28 mouse cellular contexts compared by ENCODE assay signal in the genomic region with DNA sequence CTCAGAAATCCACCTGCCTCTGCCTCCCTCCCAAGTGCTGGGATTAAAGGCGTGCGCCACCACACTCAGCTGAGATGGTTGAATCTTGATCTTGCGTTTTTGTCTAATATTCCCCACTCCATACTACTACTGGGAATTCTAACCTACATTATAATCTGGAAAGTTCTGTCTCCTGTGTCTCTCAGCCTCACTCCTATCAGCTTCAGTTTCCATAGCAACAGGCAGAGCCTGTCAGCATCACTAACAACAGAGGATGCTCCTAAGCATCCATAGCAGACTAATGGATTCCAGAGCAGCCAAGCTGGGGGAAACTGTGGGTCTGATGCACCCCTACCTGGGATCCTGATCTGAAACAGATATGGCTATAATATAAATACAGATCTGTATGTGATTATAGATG.
DNase-seq lines count a peak whose midpoint lies in the region; ATAC-seq lines count a peak whose summit lies in the region.
"Had no signal": no experiment of that assay in that cellular context is flagged by ENCODE, and none has a peak within 500 bp of the region (broad histone marks: within the 10 kb centered on the region; RNA-seq: fewer than 3 reads in every experiment).

No protein-coding gene starts in this region.

- no peaks in the 10 kb centered on the region for H3K9me3 ChIP-seq in hindbrain, embryonic 14.5 days (ENCODE audit: control insufficient read depth, low read length)
- no peaks in the 10 kb centered on the region for H3K9me3 ChIP-seq in hindbrain, embryonic 10.5 days
- no peaks in the 10 kb centered on the region for H3K9me3 ChIP-seq in midbrain, embryonic 14.5 days (ENCODE audit: control insufficient read depth, low read length)
- no peaks in the 10 kb centered on the region for H3K9me3 ChIP-seq in midbrain, embryonic 11.5 days (ENCODE audit: control insufficient read depth, low read length)
- no peaks in the 10 kb centered on the region for H3K9me3 ChIP-seq in midbrain, embryonic 15.5 days
- H3K9me3 ChIP-seq: G1E; heart, embryonic 12.5 days; limb, embryonic 15.5 days; neural tube, embryonic 13.5 days had no signal

- no peak overlapping the region for H3K4me2 ChIP-seq in hindbrain, embryonic 14.5 days (replicated peaks)
- no peak overlapping the region for H3K4me2 ChIP-seq in midbrain, embryonic 14.5 days (ENCODE audit: low read length)
- H3K4me2 ChIP-seq in midbrain, embryonic 11.5 days: no peak overlapping the region
- no peak overlapping the region for H3K4me2 ChIP-seq in midbrain, embryonic 15.5 days
- H3K4me2 ChIP-seq: heart, embryonic 12.5 days; limb, embryonic 15.5 days; lung, embryonic 14.5 days; neural tube, embryonic 13.5 days had no signal

- peak; percentile 47 for DNase-seq in hindbrain, embryonic 14.5 days (ENCODE audit: low spot score)
- no peak for DNase-seq in hindbrain, embryonic 10.5 days (ENCODE audit: low spot score)
- peak; percentile 76 for DNase-seq in midbrain, embryonic 14.5 days
- no peak for DNase-seq in midbrain, embryonic 11.5 days (ENCODE audit: low spot score, missing footprints)
- no peak for DNase-seq in MN1 (ENCODE audit: low spot score)
- no peak for DNase-seq in cerebellum, postnatal 36 days
- DNase-seq: adrenal gland, adult 2 months; B cell, adult 2 months; cerebellum, adult 2 months; cerebellum, postnatal 25 days; embryo, embryonic 11 days; gastrocnemius, postnatal 14 days; heart, adult 18-20 months; heart, postnatal 10 days; kidney, adult 2 months; left cerebral cortex, postnatal 4 days; lung, embryonic 14.5 days; lung, postnatal 36 days; thymus, adult 18-20 months; thymus, postnatal 36 days had no signal

- H3K27me3 ChIP-seq in hindbrain, embryonic 14.5 days (ENCODE audit: control insufficient read depth, insufficient read depth, low read length): no peaks in the 10 kb centered on the region
- no peaks in the 10 kb centered on the region for H3K27me3 ChIP-seq in hindbrain, embryonic 10.5 days (ENCODE audit: insufficient read depth, poor library complexity, severe bottlenecking)
- no peaks in the 10 kb centered on the region for H3K27me3 ChIP-seq in midbrain, embryonic 14.5 days (ENCODE audit: control insufficient read depth, insufficient read depth, low read length)
- no peaks in the 10 kb centered on the region for H3K27me3 ChIP-seq in midbrain, embryonic 11.5 days (ENCODE audit: control insufficient read depth, insufficient read depth, low read length)
- H3K27me3 ChIP-seq in midbrain, embryonic 15.5 days (replicated peaks): no peaks in the 10 kb centered on the region
- H3K27me3 ChIP-seq: CH12.LX; heart, embryonic 12.5 days; limb, embryonic 15.5 days; neural tube, embryonic 13.5 days had no signal

- H3K4me1 ChIP-seq in hindbrain, embryonic 14.5 days (replicated peaks; ENCODE audit: control insufficient read depth, insufficient read depth, low read length): peaks cover 6% of the 10 kb centered on the region; the same call in 1 of the 2 replicates
- peaks cover 14% of the 10 kb centered on the region for H3K4me1 ChIP-seq in hindbrain, embryonic 10.5 days (replicated peaks)
- H3K4me1 ChIP-seq in midbrain, embryonic 14.5 days (ENCODE audit: control insufficient read depth, insufficient read depth, low read length): peaks cover 18% of the 10 kb centered on the region
- H3K4me1 ChIP-seq in midbrain, embryonic 11.5 days (ENCODE audit: control insufficient read depth, insufficient read depth, low read length): peaks cover 7% of the 10 kb centered on the region
- peaks cover 36% of the 10 kb centered on the region for H3K4me1 ChIP-seq in midbrain, embryonic 15.5 days
- H3K4me1 ChIP-seq: heart, embryonic 12.5 days; limb, embryonic 15.5 days; neural tube, embryonic 13.5 days had no signal

- WGBS in hindbrain, embryonic 14.5 days: 79% methylated on average over 3 of the region's 3 CpGs
- 93% methylated on average over 3 of the region's 3 CpGs for WGBS in hindbrain, embryonic 10.5 days
- 62% methylated on average over 3 of the region's 3 CpGs for WGBS in midbrain, embryonic 14.5 days
- 94% methylated on average over 3 of the region's 3 CpGs for WGBS in midbrain, embryonic 11.5 days
- WGBS in midbrain, embryonic 15.5 days: 76% methylated on average over 3 of the region's 3 CpGs

- H3K9ac ChIP-seq in hindbrain, embryonic 14.5 days: no peak overlapping the region
- H3K9ac ChIP-seq in midbrain, embryonic 14.5 days (replicated peaks; ENCODE audit: low read length): no peak overlapping the region
- no peak overlapping the region for H3K9ac ChIP-seq in midbrain, embryonic 11.5 days (ENCODE audit: low read length)
- no peak overlapping the region for H3K9ac ChIP-seq in midbrain, embryonic 15.5 days
- H3K9ac ChIP-seq: heart, embryonic 12.5 days; limb, embryonic 15.5 days; liver, embryonic 14.5 days; lung, embryonic 14.5 days; neural tube, embryonic 13.5 days had no signal

- H3K4me3 ChIP-seq in hindbrain, embryonic 14.5 days (replicated peaks; ENCODE audit: low read length): no peak overlapping the region
- H3K4me3 ChIP-seq in hindbrain, embryonic 10.5 days: no peak overlapping the region
- H3K4me3 ChIP-seq in midbrain, embryonic 14.5 days (replicated peaks; ENCODE audit: low read depth, low read length): no peak overlapping the region
- no peak overlapping the region for H3K4me3 ChIP-seq in midbrain, embryonic 11.5 days (ENCODE audit: low read depth, low read length)
- no peak overlapping the region for H3K4me3 ChIP-seq in midbrain, embryonic 15.5 days
- H3K4me3 ChIP-seq: heart, embryonic 12.5 days; limb, embryonic 15.5 days; neural tube, embryonic 13.5 days had no signal

- H3K27ac ChIP-seq in hindbrain, embryonic 14.5 days: peak overlapping the region; percentile 29; the same call in 1 of the 2 replicates
- no peak overlapping the region for H3K27ac ChIP-seq in hindbrain, embryonic 10.5 days
- H3K27ac ChIP-seq in midbrain, embryonic 14.5 days (replicated peaks; ENCODE audit: low read depth, low read length): peak overlapping the region; percentile 3; the same call in 1 of the 2 replicates
- no peak overlapping the region for H3K27ac ChIP-seq in midbrain, embryonic 11.5 days (ENCODE audit: low read depth, low read length)
- peak overlapping the region; percentile 59 for H3K27ac ChIP-seq in midbrain, embryonic 15.5 days
- H3K27ac ChIP-seq: kidney, postnatal 0 days; limb, embryonic 15.5 days; liver, embryonic 14.5 days; neural tube, embryonic 13.5 days had no signal

- H3K36me3 ChIP-seq in hindbrain, embryonic 14.5 days (replicated peaks; ENCODE audit: control insufficient read depth, insufficient read depth): no peaks in the 10 kb centered on the region
- H3K36me3 ChIP-seq in hindbrain, embryonic 10.5 days: no peaks in the 10 kb centered on the region
- no peaks in the 10 kb centered on the region for H3K36me3 ChIP-seq in midbrain, embryonic 14.5 days (ENCODE audit: control insufficient read depth, insufficient read depth, low read length)
- H3K36me3 ChIP-seq in midbrain, embryonic 11.5 days (ENCODE audit: control insufficient read depth, insufficient read depth, low read length): no peaks in the 10 kb centered on the region
- H3K36me3 ChIP-seq in midbrain, embryonic 15.5 days (replicated peaks): no peaks in the 10 kb centered on the region
- H3K36me3 ChIP-seq: G1E; heart, embryonic 12.5 days; limb, embryonic 15.5 days; neural tube, embryonic 13.5 days had no signal

- 0 out of 2 replicates have a peak, but pooled peaks have one; percentile 58 for ATAC-seq in hindbrain, embryonic 14.5 days (ENCODE audit: low FRiP score)
- ATAC-seq in midbrain, embryonic 14.5 days (ENCODE audit: low FRiP score, low TSS enrichment): peak; percentile 47; the same call in 1 of the 2 replicates
- ATAC-seq in midbrain, embryonic 11.5 days (ENCODE audit: low FRiP score): no peak
- ATAC-seq in midbrain, embryonic 15.5 days (replicated peaks): peak; percentile 65

Comparison
In these comparisons a context has a peak if more than half of its experiments do, and no peak if none do; other contexts are left out.
1. DNase-seq: peak in hindbrain, embryonic 14.5 days (single experiment) and midbrain, embryonic 14.5 days (single experiment); none in hindbrain, embryonic 10.5 days (single experiment), midbrain, embryonic 11.5 days (single experiment), MN1 (single experiment) and cerebellum, postnatal 36 days (0 of 2).
2. H3K27ac ChIP-seq: peak in hindbrain, embryonic 14.5 days (single experiment), midbrain, embryonic 14.5 days (single experiment) and midbrain, embryonic 15.5 days (single experiment); none in hindbrain, embryonic 10.5 days (single experiment) and midbrain, embryonic 11.5 days (single experiment).